Mouse (Mus musculus): Measurements from ENCODE around the gene Cited4.

- TF ChIP-seq POLR2A (IDR thresholded peaks at IDR 0.05; ENCODE audit: insufficient read depth, low read length) (no peak), CTCF (IDR thresholded peaks at IDR 0.05; ENCODE audit: low read depth, low read length) (no peak), EP300 (IDR thresholded peaks at IDR 0.05; ENCODE audit: insufficient read depth, low read depth, low read length) (no peak)
Observed at GRCm38 (mm10) chr4:120668551-120668950, 2.2 kb downstream of the Cited4 start.

All from ES-Bruce4 (cell line).